Mouse (Mus musculus) heart, adult 2 months (tissue): ENCODE measurements around the gene Sptbn4.
A peak's percentile ranks its signal among the peaks of the same experiment; 100 is the strongest.

ENCODE experiments used
- CTCF ChIP-seq: fragments of 200-600 bp; IDR thresholded peaks from 2 replicates; pipeline ENCODE4 v1.8.1; 2022; ENCODE audit warnings: antibody characterized with exemption, mild to moderate bottlenecking, moderate library complexity
- EP300 ChIP-seq: fragments of 200-500 bp; IDR thresholded peaks from 2 replicates; pipeline ENCODE4 v1.6.1; 2011; ENCODE audit warnings: low read depth, low read length, control low read depth; ENCODE audit not compliant: insufficient read depth
- POLR2A ChIP-seq: fragments of 200-500 bp; IDR thresholded peaks from 2 replicates; pipeline ENCODE4 v1.6.1; 2011; ENCODE audit warnings: mild to moderate bottlenecking, low read depth, low read length, control low read depth; ENCODE audit not compliant: insufficient read depth

DNA sequence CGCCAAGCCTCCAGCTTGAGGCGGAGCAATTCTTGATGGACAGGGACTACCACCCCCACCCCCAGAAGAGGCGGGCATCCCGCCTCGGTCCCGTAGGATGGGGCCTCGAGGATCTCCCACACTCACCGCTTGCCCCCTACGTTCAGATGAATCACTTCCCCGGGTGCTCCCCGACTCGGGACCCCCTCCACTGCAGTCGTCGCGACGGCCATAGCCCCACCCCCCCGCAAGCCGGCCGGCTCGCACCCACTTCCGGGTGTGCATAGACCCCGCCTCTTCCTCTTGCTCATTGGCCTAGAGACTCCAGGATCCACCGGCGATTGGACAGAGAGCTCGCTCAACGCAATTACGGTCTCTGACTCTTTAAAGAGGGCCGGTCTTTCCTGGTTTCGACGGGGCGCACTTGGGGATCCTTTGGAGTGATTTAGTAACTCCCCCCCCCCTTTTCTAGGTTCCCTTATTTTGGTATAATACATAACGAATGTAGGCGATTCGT lies 91.7 kb downstream of the Sptbn4 start, which contains the start of gene Shkbp1:
- TF ChIP-seq POLR2A (0 out of 2 replicates have a peak, but pooled peaks have one; percentile 35), EP300 (no peak), CTCF (no peak)
